Mouse (Mus musculus): Measurements from ENCODE around the gene Tmem30a.

DNA sequence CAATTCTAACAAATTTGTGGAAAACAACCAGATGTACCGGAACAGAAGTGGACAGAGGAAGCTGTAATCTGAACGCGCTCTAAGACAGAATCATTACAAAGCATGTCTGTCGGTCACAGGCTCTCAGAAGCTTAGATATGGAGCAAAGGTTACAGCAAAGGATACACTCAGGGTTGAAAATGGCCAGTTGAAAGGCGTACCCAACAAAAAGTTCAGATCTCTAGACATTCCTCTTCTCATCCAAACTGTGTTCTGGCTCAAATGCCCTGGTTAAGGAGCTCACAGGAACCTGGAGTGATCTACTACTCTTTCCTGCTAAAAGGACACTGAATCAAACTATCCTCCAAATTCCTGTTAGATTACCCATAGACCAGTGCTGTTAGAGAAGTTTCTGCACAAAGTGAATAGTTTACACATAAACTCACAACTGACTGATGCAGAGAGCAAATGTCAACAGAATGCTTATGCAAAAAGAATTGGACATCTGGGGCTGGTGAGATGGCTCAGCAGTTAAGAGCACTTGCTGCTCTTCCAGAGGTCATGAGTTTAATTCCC, 26.2 kb downstream of the Tmem30a start:
- no peak for TF ChIP-seq CTCF (IDR thresholded peaks at IDR 0.05; ENCODE audit: extremely low read depth, insufficient read length, insufficient replicate concordance, low read depth, low read length)
- TF ChIP-seq POLR2A (IDR thresholded peaks at IDR 0.05; ENCODE audit: low read depth, low read length): no peak
